17 mouse cellular contexts compared by ENCODE assay signal in the genomic region with DNA sequence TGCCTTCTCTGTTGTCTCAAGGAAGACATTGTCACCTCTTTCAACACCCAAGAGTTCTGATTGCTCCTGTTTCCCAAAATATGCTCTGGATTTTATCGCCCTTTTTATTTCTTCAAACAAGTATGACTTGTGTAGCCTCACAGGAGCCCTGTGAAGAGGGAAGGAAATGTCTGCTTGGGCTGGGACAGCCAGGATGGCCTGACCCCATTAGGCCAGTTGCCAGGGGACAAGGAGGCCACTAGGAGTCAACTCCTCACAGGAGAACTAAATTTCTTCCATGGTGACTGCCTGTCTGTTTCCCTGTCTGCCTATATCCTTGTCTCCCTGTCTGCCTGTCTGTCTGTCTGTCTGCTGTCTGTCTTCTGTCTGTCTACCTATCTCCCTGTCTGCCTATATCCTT. TPM values are rescaled to one million over a fixed set of nuclear protein-coding genes. Genes with fewer than 3 reads are reported as not detected.
DNase-seq lines count a peak whose midpoint lies in the region; ATAC-seq lines count a peak whose summit lies in the region.
"Had no signal": no experiment of that assay in that cellular context is flagged by ENCODE, and none has a peak within 500 bp of the region (broad histone marks: within the 10 kb centered on the region; RNA-seq: fewer than 3 reads in every experiment).

No protein-coding gene starts in this region.

- H3K27ac ChIP-seq in heart, embryonic 10.5 days, result peak overlapping the region; percentile 60; the same call in 1 of the 2 replicates
- H3K27ac ChIP-seq in embryonic facial prominence, embryonic 10.5 days (replicated peaks), result peak overlapping the region; percentile 84
- 0 out of 2 replicates have a peak overlapping the region, but pooled peaks have one; percentile 24 for H3K27ac ChIP-seq in lung, embryonic 15.5 days
- H3K27ac ChIP-seq: heart, embryonic 15.5 days; macrophage; neural tube, embryonic 13.5 days had no signal

- DNase-seq in heart, embryonic 10.5 days (ENCODE audit: low spot score), result no peak
- DNase-seq in heart, postnatal 25 days (ENCODE audit: low spot score), result no peak
- no peak for DNase-seq in embryonic facial prominence, embryonic 10.5 days (ENCODE audit: low spot score)
- DNase-seq in heart, postnatal 4 days, result peak; percentile 34
- DNase-seq in embryo, embryonic 10 days (ENCODE audit: low spot score), result no peak
- DNase-seq: cerebellum, postnatal 36 days; retina, postnatal 1 day; spleen, adult 18-20 months had no signal

- intact Hi-C loops in heart, postnatal 25 days (cut with DNase I), result no loop called here

- H3K9ac ChIP-seq in lung, embryonic 15.5 days, result no peak overlapping the region
- H3K9ac ChIP-seq: heart, embryonic 15.5 days; neural tube, embryonic 13.5 days had no signal

- no peaks in the 10 kb centered on the region for H3K9me3 ChIP-seq in heart, embryonic 10.5 days
- H3K9me3 ChIP-seq in embryonic facial prominence, embryonic 10.5 days, result no peaks in the 10 kb centered on the region
- no peaks in the 10 kb centered on the region for H3K9me3 ChIP-seq in lung, embryonic 15.5 days
- H3K9me3 ChIP-seq: heart, embryonic 15.5 days; neural tube, embryonic 13.5 days had no signal

- H3K4me2 ChIP-seq in lung, embryonic 15.5 days, result no peak overlapping the region
- H3K4me2 ChIP-seq: heart, embryonic 15.5 days; neural tube, embryonic 13.5 days had no signal

- H3K4me1 ChIP-seq in heart, embryonic 10.5 days, result peaks cover 32% of the 10 kb centered on the region
- H3K4me1 ChIP-seq in embryonic facial prominence, embryonic 10.5 days, result peaks cover 47% of the 10 kb centered on the region
- H3K4me1 ChIP-seq in lung, embryonic 15.5 days, result peaks cover 25% of the 10 kb centered on the region; the same call in 1 of the 2 replicates

- 73% methylated on average over 1 of the region's 1 CpGs for WGBS in heart, embryonic 10.5 days
- 75% methylated on average over 1 of the region's 1 CpGs for WGBS in embryonic facial prominence, embryonic 10.5 days
- 62% methylated on average over 1 of the region's 1 CpGs for WGBS in lung, embryonic 15.5 days

- H3K4me3 ChIP-seq in heart, embryonic 10.5 days, result no peak overlapping the region
- no peak overlapping the region for H3K4me3 ChIP-seq in embryonic facial prominence, embryonic 10.5 days
- no peak overlapping the region for H3K4me3 ChIP-seq in lung, embryonic 15.5 days
- H3K4me3 ChIP-seq: heart, embryonic 15.5 days; neural tube, embryonic 13.5 days had no signal

- no peaks in the 10 kb centered on the region for H3K27me3 ChIP-seq in heart, embryonic 10.5 days (ENCODE audit: insufficient read depth, poor library complexity, severe bottlenecking)
- H3K27me3 ChIP-seq in embryonic facial prominence, embryonic 10.5 days (replicated peaks; ENCODE audit: low read depth, poor library complexity, severe bottlenecking), result 0 out of 2 replicates have a peak, but pooled peaks cover under 1% of the 10 kb centered on the region
- no peaks in the 10 kb centered on the region for H3K27me3 ChIP-seq in lung, embryonic 15.5 days
- H3K27me3 ChIP-seq: neural tube, embryonic 13.5 days had no signal

- no peak for ATAC-seq in lung, embryonic 15.5 days (ENCODE audit: borderline replicate concordance, extremely low read depth, low FRiP score, low TSS enrichment)
- no peak for ATAC-seq in frontal cortex, adult (ENCODE audit: low TSS enrichment)
- ATAC-seq: activated CD4-positive, CD25-positive, alpha-beta regulatory T cell, adult 4 months; CD4-positive, CD25-positive, alpha-beta regulatory T cell, adult 4 months; midbrain, embryonic 16.5 days had no signal

- no peaks in the 10 kb centered on the region for H3K36me3 ChIP-seq in heart, embryonic 10.5 days
- no peaks in the 10 kb centered on the region for H3K36me3 ChIP-seq in embryonic facial prominence, embryonic 10.5 days (replicated peaks)
- H3K36me3 ChIP-seq in lung, embryonic 15.5 days, result no peaks in the 10 kb centered on the region
- H3K36me3 ChIP-seq: heart, embryonic 15.5 days; neural tube, embryonic 13.5 days had no signal

RNA-seq across cellular contexts. Expression of a gene that starts 17.2 kb away (rescaled TPM):
- 13.5 and 20.4 TPM in 2 replicates for polyA plus RNA-seq in heart, embryonic 10.5 days (2016; fragmentation: Nextera tagmentation; extraction: Ambion mirVana)
- total RNA-seq in heart, postnatal 25 days (2021), result 1 to 10 TPM; 1.1 to 1.2 TPM
- polyA plus RNA-seq in embryonic facial prominence, embryonic 10.5 days (2016; fragmentation: Nextera tagmentation; extraction: Ambion mirVana), result 51.4 and 52.4 TPM in 2 replicates
- 1 to 10 TPM; 4.2 to 5.4 TPM for total RNA-seq in heart, postnatal 4 days (2021)
- polyA plus RNA-seq in lung, embryonic 15.5 days (2015; fragmentation: Nextera tagmentation; extraction: Ambion mirVana), result 4.2 and 4.6 TPM in 2 replicates
- polyA plus RNA-seq: activated CD4-positive, CD25-positive, alpha-beta regulatory T cell, adult 4 months; CD4-positive, CD25-positive, alpha-beta regulatory T cell, adult 4 months; macrophage had no signal

RNA-seq across cellular contexts. Expression of a gene that starts 37.2 kb away (rescaled TPM):
- polyA plus RNA-seq in heart, embryonic 10.5 days (2016; fragmentation: Nextera tagmentation; extraction: Ambion mirVana), result 0.22 and 0.70 TPM in 2 replicates
- not detected for total RNA-seq in heart, postnatal 25 days (2021)
- polyA plus RNA-seq in embryonic facial prominence, embryonic 10.5 days (2016; fragmentation: Nextera tagmentation; extraction: Ambion mirVana), result 6.4 and 7.0 TPM in 2 replicates
- total RNA-seq in heart, postnatal 4 days (2021), result not detected
- polyA plus RNA-seq in lung, embryonic 15.5 days (2015; fragmentation: Nextera tagmentation; extraction: Ambion mirVana), result 0.61 and 0.74 TPM in 2 replicates
- polyA plus RNA-seq: activated CD4-positive, CD25-positive, alpha-beta regulatory T cell, adult 4 months; CD4-positive, CD25-positive, alpha-beta regulatory T cell, adult 4 months; macrophage; urinary bladder, adult 2 months had no signal

Comparison
In these comparisons a context has a peak if more than half of its experiments do, and no peak if none do; other contexts are left out.
1. H3K27ac ChIP-seq: peak in every context shown above with its lines; median percentile 84 in embryonic facial prominence, embryonic 10.5 days; 60 in heart, embryonic 10.5 days; 24 in lung, embryonic 15.5 days.